Mouse (Mus musculus) ES-E14 (cell line): ENCODE data around the gene Dmrta2. TPM values are rescaled to one million over a fixed set of nuclear protein-coding genes. Genes with fewer than 3 reads are reported as not detected.

ENCODE experiments used
- DNase-seq: peaks from one replicate; pipeline ENCODE4 v3.0.0-alpha.2; 2013; ENCODE audit warnings: low read depth, low spot score
- H3K27ac ChIP-seq: 2 replicates; pipeline ENCODE4 v1.5.1; 2012; ENCODE audit warnings: low read depth, mild to moderate bottlenecking, low read length, moderate library complexity, mixed read lengths; ENCODE audit not compliant: poor library complexity, insufficient read depth, severe bottlenecking
- H3K36me3 ChIP-seq: 2 replicates; pipeline ENCODE4 v1.6.1; 2012; ENCODE audit warnings: mild to moderate bottlenecking, low read length, moderate library complexity, mixed read lengths; ENCODE audit not compliant: control insufficient read depth, poor library complexity, insufficient read depth, severe bottlenecking
- H3K4me1 ChIP-seq, 2 experiments: fragments of 150-350 bp in 1 of 2; sonication (generic) in 1 of 2; 2 replicates each; pipeline ENCODE4 v1.6.1; 2012; ENCODE audit warnings: low read length in 2 of 2, mild to moderate bottlenecking in 1 of 2, mixed read lengths in 1 of 2; ENCODE audit not compliant: control insufficient read depth in 2 of 2, insufficient read depth in 2 of 2, poor library complexity in 1 of 2
- H3K4me3 ChIP-seq, 2 experiments: fragments of 150-350 bp in 1 of 2; sonication (generic) in 1 of 2; 2 replicates each; pipeline ENCODE4 v1.5.1; 2012; ENCODE audit warnings: low read length in 2 of 2, low read depth in 1 of 2, mild to moderate bottlenecking in 1 of 2, mixed read lengths in 1 of 2; ENCODE audit not compliant: insufficient read depth in 1 of 2, poor library complexity in 1 of 2, severe bottlenecking in 1 of 2
- H3K9ac ChIP-seq: 2 replicates; pipeline ENCODE4 v1.6.1; 2012; ENCODE audit warnings: low read depth, mild to moderate bottlenecking, low read length, mixed read lengths; ENCODE audit not compliant: poor library complexity, insufficient read depth, severe bottlenecking
- H3K9me3 ChIP-seq: fragments of 150-350 bp; sonication (generic); 2 replicates; pipeline ENCODE4 v1.6.1; 2012; ENCODE audit warnings: low read depth, mild to moderate bottlenecking, low read length; ENCODE audit not compliant: control insufficient read depth, insufficient read depth
- CHD2 ChIP-seq: IDR thresholded peaks from 2 replicates; pipeline ENCODE4 v1.6.1; 2014; ENCODE audit warnings: mild to moderate bottlenecking, low read depth, low read length, inconsistent platforms
- HCFC1 ChIP-seq: IDR thresholded peaks from 2 replicates; pipeline ENCODE4 v1.6.1; 2012; ENCODE audit warnings: low read length, inconsistent platforms, borderline replicate concordance; ENCODE audit not compliant: insufficient read depth
- MAFK ChIP-seq: IDR thresholded peaks from 2 replicates; pipeline ENCODE4 v1.6.1; 2014; ENCODE audit warnings: mild to moderate bottlenecking, low read depth, low read length, inconsistent platforms; ENCODE audit not compliant: insufficient read depth
- ZC3H11A ChIP-seq: IDR thresholded peaks from 2 replicates; pipeline ENCODE4 v1.6.1; 2012; ENCODE audit warnings: low read depth, mild to moderate bottlenecking, inconsistent platforms, low read length, borderline replicate concordance
- ZNF384 ChIP-seq: IDR thresholded peaks from 2 replicates; pipeline ENCODE4 v1.6.1; 2012; ENCODE audit warnings: low read depth, low read length, inconsistent platforms
- in situ Hi-C, 2 experiments: fragments of 600-800 bp; cut with MboI; formaldehyde crosslinking; loops; one replicate each; pipeline ENCODE4 v1.15.1; 2025; ENCODE audit warnings: low sequenced_read_pairs in 2 of 2, inconsistent platforms in 1 of 2; ENCODE audit not compliant: unreplicated experiment in 2 of 2
- total RNA-seq: library from RNA; depleted of rRNA; stranded (reverse); fragments of 300-350 nt; gene quantifications from 2 replicates; pipeline ENCODE4 v1.2.3, GENCODE M21; 2012

The Dmrta2 gene
- total RNA-seq, 1 experiment = 1.2 TPM

DNA sequence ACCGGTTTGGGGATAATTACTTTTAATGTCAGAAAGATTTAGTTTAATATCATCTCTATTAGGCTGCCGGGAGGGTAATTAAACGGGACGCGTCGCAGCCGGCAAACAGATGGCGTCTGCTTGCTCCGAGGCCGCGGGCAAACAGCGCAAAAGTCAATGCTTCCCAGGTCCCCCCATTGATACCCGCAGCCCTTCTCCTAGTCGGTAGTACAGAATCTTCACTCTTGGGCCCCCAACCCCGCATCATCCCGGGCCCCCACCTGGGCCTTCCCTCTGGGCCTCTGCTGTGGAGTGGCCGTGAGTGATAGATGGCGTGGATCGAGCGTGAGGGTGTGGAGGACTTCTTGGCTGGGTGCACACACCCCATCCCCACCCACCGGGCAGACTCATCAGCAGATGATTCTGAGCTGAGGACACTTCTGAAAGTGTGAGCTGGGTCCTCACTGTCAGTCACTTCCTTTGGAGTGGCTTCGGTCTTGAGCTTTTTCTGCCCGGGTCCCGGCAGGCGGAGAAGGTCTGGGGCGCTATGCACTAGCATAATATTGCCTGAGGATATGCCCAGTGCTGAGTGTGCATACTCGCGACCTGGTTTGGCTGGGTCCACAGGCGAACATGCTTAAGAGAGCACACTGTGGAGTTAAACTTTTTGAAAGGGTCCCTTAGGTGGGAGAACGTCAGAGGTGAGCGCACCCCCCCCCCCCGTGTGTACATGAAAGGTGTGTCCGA, 3.0 kb upstream of the Dmrta2 start:
- no peak for DNase-seq
- H3K9ac ChIP-seq = no peak overlapping the region; the same call in 1 of the 2 replicates
- no peaks in the 10 kb centered on the region for H3K36me3 ChIP-seq
- no peak overlapping the region for H3K27ac ChIP-seq
- TF ChIP-seq ZNF384 = no peak
- TF ChIP-seq MAFK = no peak
- TF ChIP-seq HCFC1 = no peak
- no peak for TF ChIP-seq ZC3H11A
- TF ChIP-seq CHD2 = no peak
- in situ Hi-C loops = loop anchor here in 1 of 2 experiments (5.0 kb wide), 1 partner anchor 318 kb away; no protein-coding TSS in a partner anchor
- H3K4me3 ChIP-seq = no peak overlapping the region
- no peaks in the 10 kb centered on the region for H3K9me3 ChIP-seq
- peaks cover 0 to 7% of the 10 kb centered on the region in 2 experiments; a peak in 1 of 4 replicates for H3K4me1 ChIP-seq

DNA sequence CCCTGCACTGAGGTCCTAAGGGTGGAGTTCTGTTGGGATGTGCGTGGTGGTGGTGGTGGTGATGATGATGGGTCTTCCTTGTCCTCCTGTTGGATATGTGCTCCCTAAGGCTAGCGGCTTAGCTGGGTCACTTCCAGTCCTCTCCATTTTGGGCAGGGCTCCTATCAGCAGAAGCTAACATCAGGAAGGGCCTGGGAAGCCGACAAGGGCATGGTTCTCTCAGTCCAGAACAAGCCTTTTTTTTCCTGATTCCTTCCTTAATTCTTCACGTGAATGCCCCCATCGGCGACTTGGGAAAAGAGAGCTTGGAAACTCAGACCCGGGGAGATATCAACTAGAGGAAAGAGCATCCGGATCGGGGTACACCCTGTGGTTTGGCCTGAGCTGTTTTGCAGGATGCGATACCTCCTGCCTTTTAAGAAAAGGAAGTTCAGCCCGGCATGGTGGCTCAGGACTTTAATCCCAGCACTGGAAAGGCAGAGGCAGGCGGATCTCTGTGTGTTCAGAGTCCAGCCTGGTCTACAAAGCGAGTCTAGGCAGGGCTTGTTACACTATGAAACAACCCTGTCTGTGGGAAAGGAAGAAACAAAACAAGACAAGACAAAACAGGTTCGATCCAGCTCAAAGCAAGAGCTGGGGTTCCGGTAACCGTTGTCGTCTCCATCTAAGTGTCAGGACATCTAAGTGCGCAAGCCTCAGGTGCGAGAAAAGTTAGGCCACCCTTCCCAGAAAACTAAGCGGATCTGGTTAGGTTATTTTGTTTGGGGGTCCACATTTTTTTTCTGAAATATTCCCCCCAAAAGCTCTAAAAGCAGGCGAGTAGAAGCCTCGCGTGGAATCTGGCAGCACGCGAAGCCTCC, 2.2 kb upstream of the Dmrta2 start:
- no peak for DNase-seq
- in situ Hi-C loops = loop anchor here in 1 of 2 experiments (5.0 kb wide), 1 partner anchor 318 kb away; no protein-coding TSS in a partner anchor
- no peak overlapping the region for H3K4me3 ChIP-seq
- no peak overlapping the region for H3K27ac ChIP-seq
- H3K9ac ChIP-seq = no peak overlapping the region
- H3K9me3 ChIP-seq = no peaks in the 10 kb centered on the region
- TF ChIP-seq HCFC1 = no peak
- TF ChIP-seq ZC3H11A = no peak
- no peak for TF ChIP-seq CHD2
- no peak for TF ChIP-seq ZNF384
- no peak for TF ChIP-seq MAFK
- H3K36me3 ChIP-seq = no peaks in the 10 kb centered on the region
- H3K4me1 ChIP-seq = peaks cover 0 to 10% of the 10 kb centered on the region in 2 experiments; a peak in 1 of 4 replicates

DNA sequence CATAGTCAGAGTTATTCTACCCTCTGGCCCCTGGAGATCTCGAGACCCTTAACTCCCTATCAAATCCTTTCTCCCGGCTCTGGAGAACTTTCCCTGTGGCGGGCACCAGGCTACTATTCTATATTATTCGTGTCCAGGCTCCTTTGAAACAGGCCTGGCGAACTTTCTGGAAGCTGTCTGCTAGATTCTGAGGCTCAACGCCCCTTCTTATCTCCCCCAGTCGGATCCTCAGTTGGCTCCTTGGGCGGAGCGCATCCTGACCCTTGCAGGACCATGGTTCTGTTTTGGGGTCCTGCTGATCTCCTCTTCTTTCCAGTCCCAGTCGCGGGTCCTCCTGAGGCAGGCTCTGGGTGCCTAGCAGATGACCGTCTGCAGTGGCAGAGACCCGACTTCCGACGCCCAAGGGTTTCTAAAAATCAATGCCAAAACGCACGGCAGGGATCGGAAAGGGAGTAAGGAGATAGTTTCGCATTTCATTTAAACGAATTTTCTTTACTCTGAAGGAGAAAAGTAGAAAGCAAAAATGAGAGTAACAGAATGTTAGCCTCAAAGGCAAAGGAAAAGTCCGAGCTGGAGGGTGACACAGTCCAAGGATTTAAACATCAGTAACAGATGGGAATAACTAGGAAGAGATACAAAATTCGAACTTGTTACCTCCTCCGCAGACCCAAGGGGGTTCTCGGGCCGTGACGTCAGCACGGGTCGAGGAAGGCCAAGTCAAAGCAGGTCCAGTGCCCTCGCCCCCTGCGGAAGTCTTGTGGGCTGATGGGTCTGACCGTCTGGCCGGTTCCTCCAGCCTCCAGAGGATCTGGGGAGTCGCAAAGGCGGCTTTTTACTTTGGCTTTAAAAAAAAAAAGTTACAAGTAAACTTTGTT, 1.3 kb upstream of the Dmrta2 start:
- no peak overlapping the region for H3K9ac ChIP-seq
- TF ChIP-seq ZNF384 (no peak), CHD2 (no peak), MAFK (no peak), ZC3H11A (no peak), HCFC1 (no peak)
- H3K36me3 ChIP-seq = no peaks in the 10 kb centered on the region
- H3K4me3 ChIP-seq = no peak overlapping the region
- no peak for DNase-seq
- H3K9me3 ChIP-seq = no peaks in the 10 kb centered on the region
- in situ Hi-C loops = loop anchor here in 1 of 2 experiments (5.0 kb wide), 1 partner anchor 319 kb away; no protein-coding TSS in a partner anchor
- no peak overlapping the region for H3K27ac ChIP-seq
- H3K4me1 ChIP-seq = peaks cover 0 to 10% of the 10 kb centered on the region in 2 experiments; a peak in 1 of 4 replicates
